Mouse (Mus musculus): Measurements from ENCODE around the gene Fam174b. TPM values are rescaled to one million over a fixed set of nuclear protein-coding genes. Genes with fewer than 3 reads are reported as not detected.

The Fam174b gene
- 1.9 TPM for polyA plus RNA-seq (2021)

- DNase-seq (ENCODE audit: low read depth, low spot score), result no peak
- no peak for TF ChIP-seq CTCF (IDR thresholded peaks at IDR 0.05)
- no peak for ATAC-seq
- CTCF ChIA-PET, result interaction anchor here (1.8 kb wide), 1 partner anchor 20 kb away, joined by 4 read pairs; no protein-coding TSS in a partner anchor
- in situ Hi-C loops (cut with MboI; ENCODE audit: low pct_unique_long_range_greater_than_20kb), result no loop called here
- POLR2A ChIA-PET, result no interaction called here
- H3K27me3 ChIP-seq, result peaks cover 21% of the 10 kb centered on the region
These were observed at the start of gene Fam174b for GRCm38 (mm10) chr7:73740111-73741035. Gene Fam174b (plus strand): TSS chr7:73740302.

- no peak for TF ChIP-seq CTCF (IDR thresholded peaks at IDR 0.05)
- DNase-seq (ENCODE audit: low read depth, low spot score), result no peak
- in situ Hi-C loops (cut with MboI; ENCODE audit: low pct_unique_long_range_greater_than_20kb), result no loop called here
These were observed 43.0 kb upstream of the Fam174b start for GRCm38 (mm10) chr7:73697092-73697491.

GRCm38 (mm10) chr7:73704305-73704704 is 35.8 kb upstream of the Fam174b start:
- POLR2A ChIA-PET, result no interaction called here

More at GRCm38 (mm10) chr7:73697092-73697491, 43.0 kb upstream of the Fam174b start:
- no peak for ATAC-seq
- H3K27me3 ChIP-seq, result no peaks in the 10 kb centered on the region
- ChIA-PET POLR2A (no interaction called here), CTCF (interaction anchor here (0.9 kb wide), 1 partner anchor 9 kb away, joined by 4 read pairs; no protein-coding TSS in a partner anchor)

GRCm38 (mm10) chr7:73713506-73713905 is 26.6 kb upstream of the Fam174b start:
- ChIA-PET CTCF (no interaction called here), POLR2A (no interaction called here)
- no peak for DNase-seq (ENCODE audit: low read depth, low spot score)
- no peak for ATAC-seq
- in situ Hi-C loops (cut with MboI; ENCODE audit: low pct_unique_long_range_greater_than_20kb), result no loop called here
- H3K27me3 ChIP-seq, result peaks cover 7% of the 10 kb centered on the region
- no peak for TF ChIP-seq CTCF (IDR thresholded peaks at IDR 0.05)

More at GRCm38 (mm10) chr7:73704305-73704704, 35.8 kb upstream of the Fam174b start:
- no peaks in the 10 kb centered on the region for H3K27me3 ChIP-seq
- ATAC-seq (no peak), DNase-seq (ENCODE audit: low read depth, low spot score) (no peak)
- in situ Hi-C loops (cut with MboI; ENCODE audit: low pct_unique_long_range_greater_than_20kb), result no loop called here
- CTCF ChIA-PET, result interaction anchor here (1.2 kb wide), 1 partner anchor 61 kb away, joined by 3 read pairs; no protein-coding TSS in a partner anchor
- TF ChIP-seq CTCF (IDR thresholded peaks at IDR 0.05), result no peak

GRCm38 (mm10) chr7:73715928-73716749 is 24.0 kb upstream of the Fam174b start:
- POLR2A ChIA-PET, result no interaction called here
- DNase-seq (ENCODE audit: low read depth, low spot score) (no peak), ATAC-seq (no peak)
- TF ChIP-seq CTCF (IDR thresholded peaks at IDR 0.05), result no peak
- CTCF ChIA-PET, result no interaction called here
- H3K27me3 ChIP-seq, result peaks cover 17% of the 10 kb centered on the region
- in situ Hi-C loops (cut with MboI; ENCODE audit: low pct_unique_long_range_greater_than_20kb), result no loop called here

- DNase-seq (ENCODE audit: low read depth, low spot score) (no peak), ATAC-seq (no peak)
- in situ Hi-C loops (cut with MboI; ENCODE audit: low pct_unique_long_range_greater_than_20kb), result no loop called here
- no peak for TF ChIP-seq CTCF (IDR thresholded peaks at IDR 0.05)
- peaks cover 21% of the 10 kb centered on the region for H3K27me3 ChIP-seq
- ChIA-PET POLR2A (no interaction called here), CTCF (no interaction called here)
These were observed 23.3 kb upstream of the Fam174b start for GRCm38 (mm10) chr7:73716841-73717240.

GRCm38 (mm10) chr7:73718031-73718430 is 22.1 kb upstream of the Fam174b start:
- ChIA-PET CTCF (no interaction called here), POLR2A (no interaction called here)
- TF ChIP-seq CTCF (IDR thresholded peaks at IDR 0.05), result no peak
- ATAC-seq (no peak), DNase-seq (ENCODE audit: low read depth, low spot score) (no peak)
- in situ Hi-C loops (cut with MboI; ENCODE audit: low pct_unique_long_range_greater_than_20kb), result no loop called here
- peaks cover 28% of the 10 kb centered on the region for H3K27me3 ChIP-seq

GRCm38 (mm10) chr7:73718497-73719007 is 21.6 kb upstream of the Fam174b start:
- ATAC-seq (no peak), DNase-seq (ENCODE audit: low read depth, low spot score) (no peak)
- POLR2A ChIA-PET, result no interaction called here
- in situ Hi-C loops (cut with MboI; ENCODE audit: low pct_unique_long_range_greater_than_20kb), result no loop called here
- CTCF ChIA-PET, result no interaction called here
- peaks cover 33% of the 10 kb centered on the region for H3K27me3 ChIP-seq
- no peak for TF ChIP-seq CTCF (IDR thresholded peaks at IDR 0.05)

- TF ChIP-seq CTCF (IDR thresholded peaks at IDR 0.05), result no peak
- POLR2A ChIA-PET, result no interaction called here
- CTCF ChIA-PET, result interaction anchor here (1.1 kb wide), 2 partner anchors 9 to 18 kb away, joined by 3 to 4 read pairs; partner anchors contain the start of gene Fam174b
- no peak for DNase-seq (ENCODE audit: low read depth, low spot score)
- in situ Hi-C loops (cut with MboI; ENCODE audit: low pct_unique_long_range_greater_than_20kb), result no loop called here
- no peak for ATAC-seq
- peaks cover 46% of the 10 kb centered on the region for H3K27me3 ChIP-seq
These were observed 19.1 kb upstream of the Fam174b start for GRCm38 (mm10) chr7:73721046-73721445.

GRCm38 (mm10) chr7:73721764-73722163 is 18.3 kb upstream of the Fam174b start:
- in situ Hi-C loops (cut with MboI; ENCODE audit: low pct_unique_long_range_greater_than_20kb), result no loop called here
- ATAC-seq (no peak), DNase-seq (ENCODE audit: low read depth, low spot score) (no peak)
- POLR2A ChIA-PET, result interaction anchor here (0.6 kb wide), 1 partner anchor 685 kb away, joined by 4 read pairs; no protein-coding TSS in a partner anchor
- CTCF ChIA-PET, result interaction anchor here (1.1 kb wide), 1 partner anchor 9 kb away, joined by 3 read pairs; no protein-coding TSS in a partner anchor
- TF ChIP-seq CTCF (IDR thresholded peaks at IDR 0.05), result no peak
- H3K27me3 ChIP-seq, result peaks cover 47% of the 10 kb centered on the region
